Comparison of ENCODE assay signal across 18 mouse cellular contexts in genomic region chr1:89133717-89134116, GRCm38 (mm10).
"Had no signal": no experiment of that assay in that cellular context is flagged by ENCODE, and none has a peak within 500 bp of the region (broad histone marks: within the 10 kb centered on the region; RNA-seq: fewer than 3 reads in every experiment).

No protein-coding gene starts in this region.

- ATAC-seq: liver, embryonic 12.5 days; midbrain, embryonic 13.5 days; midbrain, embryonic 16.5 days had no signal

- H3K4me3 ChIP-seq: limb, embryonic 10.5 days; limb, embryonic 13.5 days; liver, embryonic 12.5 days; liver, embryonic 15.5 days; lung, embryonic 15.5 days; megakaryocyte, embryonic 14.5 days; midbrain, embryonic 10.5 days; midbrain, embryonic 13.5 days; myocyte; neural tube, embryonic 13.5 days; stomach, embryonic 15.5 days had no signal

- H3K27me3 ChIP-seq: limb, embryonic 13.5 days; liver, embryonic 12.5 days; liver, embryonic 15.5 days; lung, embryonic 15.5 days; megakaryocyte, embryonic 14.5 days; midbrain, embryonic 13.5 days; neural tube, embryonic 13.5 days; stomach, embryonic 15.5 days had no signal

- H3K9me3 ChIP-seq: limb, embryonic 10.5 days; limb, embryonic 13.5 days; liver, embryonic 12.5 days; liver, embryonic 15.5 days; lung, embryonic 15.5 days; midbrain, embryonic 10.5 days; midbrain, embryonic 13.5 days; neural tube, embryonic 13.5 days; stomach, embryonic 15.5 days had no signal

- H3K27ac ChIP-seq: limb, embryonic 10.5 days; limb, embryonic 13.5 days; liver, embryonic 12.5 days; liver, embryonic 15.5 days; lung, embryonic 15.5 days; midbrain, embryonic 10.5 days; midbrain, embryonic 13.5 days; neural tube, embryonic 13.5 days; stomach, embryonic 15.5 days had no signal

- H3K4me2 ChIP-seq: limb, embryonic 13.5 days; liver, embryonic 12.5 days; liver, embryonic 15.5 days; lung, embryonic 15.5 days; midbrain, embryonic 13.5 days; neural tube, embryonic 13.5 days; stomach, embryonic 15.5 days had no signal

- H3K4me1 ChIP-seq: liver, embryonic 12.5 days; liver, embryonic 15.5 days; megakaryocyte, embryonic 14.5 days had no signal

- H3K36me3 ChIP-seq: limb, embryonic 13.5 days; liver, embryonic 12.5 days; liver, embryonic 15.5 days; lung, embryonic 15.5 days; midbrain, embryonic 13.5 days had no signal

- DNase-seq: liver; lung, postnatal 10 days; retina, postnatal 1 day; right cerebral cortex, postnatal 25 days; spleen, adult 18-20 months; thymus, postnatal 25 days had no signal

- H3K9ac ChIP-seq: limb, embryonic 13.5 days; liver, embryonic 12.5 days; liver, embryonic 15.5 days; lung, embryonic 15.5 days; midbrain, embryonic 13.5 days; neural tube, embryonic 13.5 days; stomach, embryonic 15.5 days had no signal
